In the genomic region with DNA sequence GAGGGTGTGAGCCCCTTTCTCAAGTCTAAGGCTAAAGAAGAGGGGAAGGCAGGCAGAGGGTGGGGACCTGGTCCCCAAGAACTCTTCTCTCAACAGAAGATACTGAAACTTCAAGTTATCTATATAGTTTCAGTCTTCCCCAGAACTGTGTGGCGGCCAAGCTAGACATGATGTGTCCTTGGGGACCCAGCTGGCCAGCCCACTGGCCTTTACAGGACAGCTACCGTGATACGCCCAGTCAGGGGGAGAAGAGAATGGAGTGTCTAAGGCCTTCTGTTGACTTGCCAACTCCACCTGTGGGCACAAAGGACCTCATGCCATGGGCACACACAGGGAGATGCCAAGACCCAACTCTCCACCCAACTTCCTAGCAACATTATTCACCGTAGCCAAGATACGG, we compare ENCODE assay signal across 9 mouse cellular contexts. TPM values are rescaled to one million over a fixed set of nuclear protein-coding genes. Genes with fewer than 3 reads are reported as not detected.
DNase-seq lines count a peak whose midpoint lies in the region; ATAC-seq and TF ChIP-seq lines count a peak whose summit lies in the region.
"Had no signal": no experiment of that assay in that cellular context is flagged by ENCODE, and none has a peak within 500 bp of the region (broad histone marks: within the 10 kb centered on the region; RNA-seq: fewer than 3 reads in every experiment).

No protein-coding gene starts in this region.

- no peak for DNase-seq in kidney, postnatal 0 days (ENCODE audit: low spot score)
- DNase-seq in kidney, adult 18-20 months: no peak
- no peak for DNase-seq in ES-E14 (ENCODE audit: low read depth, low spot score)
- no peak for DNase-seq in limb, embryonic 11.5 days (ENCODE audit: low spot score)
- DNase-seq in frontal cortex, postnatal 10 days (ENCODE audit: low spot score in 2 of 2): no peak
- no peak for DNase-seq in cerebellum, postnatal 14 days

- no peak overlapping the region for H3K4me2 ChIP-seq in kidney, postnatal 0 days (ENCODE audit: low read length)
- no peak overlapping the region for H3K4me2 ChIP-seq in embryonic facial prominence, embryonic 13.5 days
- H3K4me2 ChIP-seq in limb, embryonic 11.5 days (ENCODE audit: low read depth, severe bottlenecking): no peak overlapping the region

- no peaks in the 10 kb centered on the region for H3K9me3 ChIP-seq in kidney, postnatal 0 days (replicated peaks; ENCODE audit: low read length)
- H3K9me3 ChIP-seq in ES-E14 (ENCODE audit: control insufficient read depth, insufficient read depth, low read depth, low read length): no peaks in the 10 kb centered on the region
- no peaks in the 10 kb centered on the region for H3K9me3 ChIP-seq in embryonic facial prominence, embryonic 13.5 days
- H3K9me3 ChIP-seq in limb, embryonic 11.5 days (ENCODE audit: control insufficient read depth, low read length): no peaks in the 10 kb centered on the region

- H3K27ac ChIP-seq in kidney, postnatal 0 days: peak overlapping the region; percentile 71
- peak overlapping the region; percentile 63 for H3K27ac ChIP-seq in ES-E14 (ENCODE audit: insufficient read depth, low read depth, low read length, poor library complexity, severe bottlenecking)
- H3K27ac ChIP-seq in embryonic facial prominence, embryonic 13.5 days: peak overlapping the region; percentile 60
- peak overlapping the region; percentile 94 for H3K27ac ChIP-seq in limb, embryonic 11.5 days (replicated peaks; ENCODE audit: low read depth, low read length)
- H3K27ac ChIP-seq: left cerebral cortex, adult 2 months had no signal

- H3K27me3 ChIP-seq in kidney, postnatal 0 days (ENCODE audit: insufficient read depth, low read length): no peaks in the 10 kb centered on the region
- no peaks in the 10 kb centered on the region for H3K27me3 ChIP-seq in embryonic facial prominence, embryonic 13.5 days
- H3K27me3 ChIP-seq in limb, embryonic 11.5 days (ENCODE audit: control insufficient read depth, insufficient read depth, low read length): no peaks in the 10 kb centered on the region
- H3K27me3 ChIP-seq: Patski had no signal

- TF ChIP-seq CTCF in kidney, postnatal 0 days (IDR thresholded peaks at IDR 0.05; ENCODE audit: low read depth): no peak

- H3K36me3 ChIP-seq in kidney, postnatal 0 days (ENCODE audit: insufficient read depth, low read length): no peaks in the 10 kb centered on the region
- no peaks in the 10 kb centered on the region; the same call in 1 of the 2 replicates for H3K36me3 ChIP-seq in ES-E14 (ENCODE audit: control insufficient read depth, insufficient read depth, low read length, poor library complexity, severe bottlenecking)
- H3K36me3 ChIP-seq in embryonic facial prominence, embryonic 13.5 days: peaks cover 6% of the 10 kb centered on the region; the same call in 1 of the 2 replicates
- no peaks in the 10 kb centered on the region; the same call in 1 of the 2 replicates for H3K36me3 ChIP-seq in limb, embryonic 11.5 days (ENCODE audit: control insufficient read depth, insufficient read depth, low read length)

- 73% methylated on average over 5 of the region's 5 CpGs for WGBS in kidney, postnatal 0 days
- WGBS in embryonic facial prominence, embryonic 13.5 days: 80% methylated on average over 5 of the region's 5 CpGs
- WGBS in limb, embryonic 11.5 days: 85% methylated on average over 5 of the region's 5 CpGs

- no peak for ATAC-seq in kidney, postnatal 0 days (replicated peaks; ENCODE audit: low FRiP score, low read depth)
- no peak for ATAC-seq in embryonic facial prominence, embryonic 13.5 days (ENCODE audit: insufficient number of reproducible peaks, insufficient read depth, low FRiP score, low TSS enrichment, low read depth)
- ATAC-seq in limb, embryonic 11.5 days (ENCODE audit: insufficient number of reproducible peaks, low FRiP score, low TSS enrichment, low read depth): no peak

- H3K9ac ChIP-seq in kidney, postnatal 0 days (ENCODE audit: low read depth, low read length): no peak overlapping the region
- H3K9ac ChIP-seq in ES-E14 (ENCODE audit: insufficient read depth, low read depth, low read length, poor library complexity, severe bottlenecking): no peak overlapping the region
- H3K9ac ChIP-seq in embryonic facial prominence, embryonic 13.5 days: no peak overlapping the region
- H3K9ac ChIP-seq in limb, embryonic 11.5 days (ENCODE audit: low read length): no peak overlapping the region; the same call in 1 of the 2 replicates

- in situ Hi-C loops in ES-E14 (cut with MboI; ENCODE audit: low sequenced_read_pairs in 2 of 2, unreplicated experiment in 2 of 2): no loop called here

- no peak overlapping the region for H3K4me3 ChIP-seq in kidney, postnatal 0 days (replicated peaks; ENCODE audit: low read depth, low read length)
- H3K4me3 ChIP-seq in ES-E14 (ENCODE audit: insufficient read depth in 1 of 2, low read depth in 1 of 2, low read length in 2 of 2, poor library complexity in 1 of 2, severe bottlenecking in 1 of 2): no peak overlapping the region
- H3K4me3 ChIP-seq in embryonic facial prominence, embryonic 13.5 days: no peak overlapping the region
- H3K4me3 ChIP-seq in limb, embryonic 11.5 days (ENCODE audit: low read depth, low read length): no peak overlapping the region
- H3K4me3 ChIP-seq: left cerebral cortex, adult 2 months had no signal

- peaks cover 53% of the 10 kb centered on the region for H3K4me1 ChIP-seq in kidney, postnatal 0 days (replicated peaks; ENCODE audit: insufficient read depth, low read length)
- H3K4me1 ChIP-seq in ES-E14 (ENCODE audit: control insufficient read depth in 2 of 2, insufficient read depth in 2 of 2, low read length in 2 of 2, poor library complexity in 1 of 2): peaks cover 32 to 43% of the 10 kb centered on the region in 2 experiments
- H3K4me1 ChIP-seq in embryonic facial prominence, embryonic 13.5 days: peaks cover 93% of the 10 kb centered on the region
- H3K4me1 ChIP-seq in limb, embryonic 11.5 days (ENCODE audit: control insufficient read depth, insufficient read depth, low read length): peaks cover 74% of the 10 kb centered on the region

TF ChIP-seq in ES-E14, 5 proteins besides CTCF, POLR2A, EP300 and RAD21:
- no peak for TF ChIP-seq CHD2 (IDR thresholded peaks at IDR 0.05; ENCODE audit: low read depth, low read length)
- TF ChIP-seq ZNF384 (IDR thresholded peaks at IDR 0.05; ENCODE audit: low read depth, low read length): no peak
- no peak for TF ChIP-seq HCFC1 (IDR thresholded peaks at IDR 0.05; ENCODE audit: borderline replicate concordance, insufficient read depth, low read length)
- no peak for TF ChIP-seq ZC3H11A (IDR thresholded peaks at IDR 0.05; ENCODE audit: borderline replicate concordance, low read depth, low read length)
- no peak for TF ChIP-seq MAFK (IDR thresholded peaks at IDR 0.05; ENCODE audit: insufficient read depth, low read depth, low read length)

RNA-seq across cellular contexts. Expression of a gene that starts 31.8 kb away (rescaled TPM):
- polyA plus RNA-seq in kidney, postnatal 0 days (2015; fragmentation: Nextera tagmentation; extraction: Ambion mirVana): 32.5 and 37.1 TPM in 2 replicates
- total RNA-seq in ES-E14 (2012; rRNA removed): 235 and 255 TPM in 2 replicates
- 37.5 and 39.4 TPM in 2 replicates for polyA plus RNA-seq in embryonic facial prominence, embryonic 13.5 days (2015; fragmentation: Nextera tagmentation; extraction: Ambion mirVana)
- polyA plus RNA-seq in limb, embryonic 11.5 days (2014; fragmentation: Nextera tagmentation; extraction: Ambion mirVana): 46.0 and 49.2 TPM in 2 replicates
